Mouse (Mus musculus) naive thymus-derived CD4-positive, alpha-beta T cell, adult 2 months (primary cell): ENCODE data around the gene Gm20388.

ENCODE experiments used
- DNase-seq: peaks from one replicate; pipeline ENCODE4 v3.0.0-alpha.2; 2011; ENCODE audit warnings: low read depth

Gene Gm20388

GRCm38 (mm10) chr8:120371146-120371545 is 460.5 kb downstream of the Gm20388 start:
- no peak for DNase-seq

- DNase-seq, result no peak
Observed at GRCm38 (mm10) chr8:120371725-120372457, 461.2 kb downstream of the Gm20388 start.

DNA sequence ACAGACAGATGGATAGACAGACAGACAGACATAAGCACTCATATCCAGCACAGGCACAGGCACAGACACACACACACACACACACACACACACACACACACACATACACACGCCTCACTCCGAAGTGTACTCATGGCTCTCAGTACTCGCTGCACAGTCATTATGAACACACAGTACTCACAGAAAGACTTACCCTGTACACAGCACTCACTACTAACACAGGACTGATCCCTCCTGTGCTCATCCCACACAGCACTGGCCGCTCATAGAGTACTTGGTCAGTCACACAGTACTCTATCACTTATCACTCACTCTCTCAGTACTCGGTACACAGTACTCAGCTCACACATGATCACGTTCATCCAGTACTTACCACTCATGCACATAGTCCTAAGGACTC is 462.0 kb downstream of the Gm20388 start:
- no peak for DNase-seq

DNA sequence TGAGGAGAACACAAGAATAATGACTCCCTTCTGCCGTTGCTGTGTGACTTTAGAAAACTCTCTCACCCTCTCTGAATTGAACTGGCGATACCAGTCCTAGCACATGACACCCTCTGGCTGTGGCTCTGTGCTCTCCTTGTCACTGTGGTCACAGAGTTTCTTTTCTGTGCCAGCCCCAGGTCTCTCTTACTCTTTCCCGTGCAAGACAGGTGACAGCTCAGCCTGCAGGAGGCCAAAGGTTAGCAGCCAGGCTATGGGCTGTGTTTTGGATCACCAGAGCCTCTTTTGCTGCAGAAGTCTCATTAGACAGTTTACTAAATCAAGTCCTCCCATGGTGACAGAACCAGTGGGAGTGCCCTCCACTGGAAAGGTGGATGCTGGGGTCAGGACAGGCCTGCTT is 463.0 kb downstream of the Gm20388 start:
- no peak for DNase-seq

DNA sequence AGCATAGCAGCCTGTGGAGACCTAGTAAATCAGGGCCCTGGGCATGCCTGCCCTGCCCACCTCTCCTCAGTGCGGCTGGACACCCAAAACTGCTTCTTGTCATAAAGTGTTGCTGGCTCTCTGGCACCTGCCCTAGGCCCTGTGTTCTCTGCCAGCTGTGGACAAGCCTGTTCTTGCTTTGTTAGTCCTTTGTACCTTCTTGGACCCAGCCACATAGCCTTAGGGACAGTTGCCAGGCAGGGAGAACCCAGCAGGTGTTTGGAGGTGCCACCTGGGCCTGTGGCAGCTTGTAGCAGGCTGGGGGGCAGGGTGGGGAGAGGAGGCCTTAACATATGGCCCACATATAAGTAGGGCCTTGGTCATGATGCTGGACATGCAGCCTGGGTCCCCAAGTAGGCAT is 463.4 kb downstream of the Gm20388 start:
- DNase-seq, result no peak

- DNase-seq, result no peak
Observed at GRCm38 (mm10) chr8:120374514-120374913, 463.9 kb downstream of the Gm20388 start.

- no peak for DNase-seq
Observed at GRCm38 (mm10) chr8:120375170-120375569, 464.5 kb downstream of the Gm20388 start.

DNA sequence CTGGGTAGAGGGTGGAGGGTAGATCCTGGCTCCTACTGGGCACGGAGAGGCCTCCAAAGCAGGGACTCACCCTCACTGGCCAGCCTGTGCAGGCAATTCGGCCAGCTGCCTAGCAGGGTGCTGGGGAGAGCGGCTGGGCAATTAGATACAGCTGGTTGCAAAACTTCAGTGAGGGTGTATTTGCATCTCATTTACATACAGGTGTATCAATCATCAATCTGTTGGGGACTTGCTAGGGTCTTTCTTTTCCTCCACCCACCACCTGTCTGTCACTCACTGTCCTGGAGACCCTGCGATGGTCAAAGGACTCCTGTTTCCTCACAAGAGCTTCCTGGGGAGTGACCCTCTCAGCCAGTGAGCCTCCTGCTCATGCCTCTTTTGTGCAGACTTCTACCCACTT is 465.6 kb downstream of the Gm20388 start:
- DNase-seq, result no peak

- no peak for DNase-seq
Observed at GRCm38 (mm10) chr8:120376847-120377802, 466.5 kb downstream of the Gm20388 start.

- no peak for DNase-seq
Observed at GRCm38 (mm10) chr8:120377803-120378189, 467.2 kb downstream of the Gm20388 start.

DNA sequence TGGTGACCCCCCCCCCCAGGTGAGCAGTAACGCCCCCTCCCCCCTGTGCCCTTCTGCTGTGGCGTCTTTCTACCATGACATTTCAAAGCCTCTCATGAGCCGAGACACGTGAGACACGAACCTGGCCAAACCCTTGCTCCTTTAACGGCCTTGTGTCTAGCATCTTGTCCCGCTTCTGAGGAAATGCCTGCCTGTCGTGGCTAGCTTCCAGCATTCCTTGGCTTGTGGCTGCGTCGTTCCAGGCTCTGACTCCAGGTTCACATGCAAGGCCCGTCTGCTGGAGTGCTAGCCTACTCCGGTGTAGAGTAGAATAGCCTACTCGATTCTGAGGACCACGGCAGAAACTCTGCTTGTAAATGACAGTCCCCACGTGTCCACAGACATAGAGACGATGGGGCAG is 467.7 kb downstream of the Gm20388 start:
- no peak for DNase-seq

- no peak for DNase-seq
Observed at GRCm38 (mm10) chr8:120379015-120379414, 468.4 kb downstream of the Gm20388 start.

DNA sequence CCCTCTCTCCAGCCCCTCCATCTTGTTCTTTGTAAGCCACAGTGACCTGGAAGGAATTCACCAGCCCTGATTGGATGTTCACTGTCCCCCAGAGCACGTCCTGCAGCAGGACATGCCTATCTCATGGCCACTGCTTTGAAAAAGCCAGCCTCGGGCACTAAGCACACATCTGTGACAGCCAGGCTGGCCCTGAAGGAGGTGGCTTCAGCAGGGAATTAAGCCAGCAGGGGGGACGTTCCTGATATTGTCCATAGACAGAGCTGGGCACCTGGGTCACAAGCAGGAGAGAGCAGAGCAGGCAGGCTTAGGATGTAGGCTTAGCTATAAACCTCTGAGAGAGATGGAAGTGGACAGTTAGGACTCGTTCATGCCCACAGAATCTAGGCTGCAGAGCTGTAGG is 471.2 kb downstream of the Gm20388 start:
- no peak for DNase-seq

DNA sequence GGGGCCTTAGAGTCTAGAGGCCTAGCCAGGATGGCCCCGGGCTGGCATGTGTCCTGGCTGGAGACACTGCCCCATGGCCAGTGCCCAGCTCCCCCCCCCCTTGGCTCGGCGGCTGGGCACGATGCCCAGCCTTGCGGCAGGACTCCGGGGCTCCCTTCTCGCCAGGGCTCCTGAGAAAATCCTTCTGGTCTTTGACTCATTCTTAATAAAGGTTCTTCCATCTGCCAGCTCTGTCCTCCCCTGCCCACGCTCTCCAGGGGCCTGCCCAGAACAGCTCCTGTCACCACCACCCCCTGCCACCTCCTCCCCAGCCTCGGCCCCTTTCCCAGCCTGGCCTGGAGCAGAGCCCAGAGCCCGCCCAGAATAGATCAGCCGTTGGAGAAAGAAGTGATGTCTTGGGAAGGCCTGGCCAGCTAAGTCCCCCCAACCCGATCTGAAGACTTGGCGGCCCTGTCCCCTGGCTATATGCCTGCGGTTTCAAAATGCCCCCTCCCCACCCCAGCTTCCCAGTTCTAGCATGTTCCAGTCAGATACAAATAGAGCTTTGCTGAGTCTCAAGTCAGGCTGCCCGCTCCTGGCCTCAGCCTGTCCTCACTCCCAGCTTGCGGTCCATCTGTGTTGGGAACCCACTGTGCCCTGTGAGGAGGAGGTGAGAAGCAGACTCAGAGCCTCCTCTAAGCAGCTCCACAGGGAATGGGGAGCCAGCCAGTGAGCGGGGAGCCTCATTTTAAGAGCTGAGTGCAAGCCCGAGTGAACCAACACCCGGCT is 472.0 kb downstream of the Gm20388 start:
- DNase-seq, result no peak

GRCm38 (mm10) chr8:120383204-120383560 is 472.5 kb downstream of the Gm20388 start:
- DNase-seq, result no peak

- no peak for DNase-seq
Observed at GRCm38 (mm10) chr8:120383713-120384112, 473.1 kb downstream of the Gm20388 start.

DNA sequence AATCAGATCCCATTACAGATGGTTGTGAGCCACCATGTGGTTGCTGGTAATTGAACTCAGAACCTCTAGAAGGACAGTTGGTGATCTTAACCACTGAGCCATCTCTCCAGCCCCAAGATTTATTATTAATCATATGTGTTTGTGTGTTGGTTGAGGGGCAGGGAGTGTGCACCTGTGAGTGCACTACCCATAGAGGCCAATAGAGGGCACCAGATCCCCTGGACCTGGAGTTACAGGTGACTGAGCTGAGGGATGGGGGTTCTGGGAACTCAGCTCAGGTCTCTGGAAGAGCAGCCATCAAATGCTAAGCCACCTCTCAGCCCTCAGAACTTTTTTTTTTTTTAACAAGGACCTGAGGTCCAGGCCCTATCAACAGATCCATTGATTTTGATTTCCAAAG is 474.1 kb downstream of the Gm20388 start:
- DNase-seq, result no peak

DNA sequence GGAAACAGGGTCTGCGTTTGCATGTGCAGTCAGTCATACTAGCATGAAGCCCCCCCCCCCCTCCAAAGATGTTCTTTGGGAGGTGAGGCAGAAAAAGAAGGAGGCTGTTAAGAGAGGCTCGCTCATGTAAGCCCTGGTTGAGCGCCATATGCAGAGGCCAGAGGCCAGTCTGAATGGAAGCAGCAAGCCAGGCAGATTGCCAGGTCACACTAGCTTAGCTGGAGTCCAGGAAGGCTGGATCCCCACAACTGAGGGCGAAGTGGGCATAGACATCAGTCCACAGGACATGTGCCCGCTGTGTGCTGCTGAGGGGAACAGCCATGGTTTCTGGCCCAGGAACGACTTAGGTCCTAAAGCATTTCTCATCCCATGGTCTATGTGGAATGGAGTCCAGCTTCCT is 477.6 kb downstream of the Gm20388 start:
- no peak for DNase-seq

- DNase-seq, result no peak
Observed at GRCm38 (mm10) chr8:120390598-120390997, 480.0 kb downstream of the Gm20388 start.

DNA sequence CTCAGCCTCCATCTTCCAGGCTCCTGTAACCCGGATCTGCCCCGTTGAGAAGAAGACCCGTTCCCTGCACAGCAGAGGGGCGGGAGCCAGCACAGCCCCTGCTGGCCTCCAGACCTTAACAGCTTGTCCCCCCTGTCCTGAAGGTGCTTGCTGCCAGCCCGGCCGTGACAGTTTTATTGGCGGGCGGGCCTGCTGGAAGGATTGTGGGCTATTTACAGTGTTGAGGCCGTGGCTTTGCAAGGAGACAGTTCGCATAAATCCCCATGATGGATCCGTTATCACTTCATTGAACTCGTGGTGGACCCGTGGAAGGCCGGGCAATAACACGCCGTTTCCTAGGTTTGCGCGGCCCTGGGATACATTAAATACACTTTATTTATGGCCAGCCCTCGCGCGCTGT is 481.2 kb downstream of the Gm20388 start:
- no peak for DNase-seq

GRCm38 (mm10) chr8:120393085-120393484 is 482.4 kb downstream of the Gm20388 start:
- DNase-seq, result no peak

GRCm38 (mm10) chr8:120393871-120394275 is 483.2 kb downstream of the Gm20388 start:
- no peak for DNase-seq

DNA sequence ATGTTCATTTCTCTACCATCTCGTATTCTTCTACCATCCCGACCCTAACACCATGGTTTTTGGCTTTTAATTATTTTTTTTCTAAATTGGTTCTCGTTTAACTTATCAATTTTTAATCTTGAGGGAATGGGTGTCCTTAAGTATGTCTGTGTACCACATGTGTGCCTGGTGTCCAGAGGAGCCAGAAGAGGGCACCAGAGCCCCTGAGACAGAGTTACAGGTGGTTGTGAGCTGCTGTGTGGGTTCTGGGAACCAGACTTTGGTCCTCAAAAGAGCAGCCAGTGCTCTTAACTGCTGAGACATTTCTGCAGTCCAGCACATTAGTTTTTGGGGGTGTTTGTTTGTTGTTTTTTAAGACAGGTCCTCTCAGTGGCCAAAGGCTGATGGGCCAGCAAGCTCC is 485.3 kb downstream of the Gm20388 start:
- DNase-seq, result no peak
